Mouse (Mus musculus): ENCODE results near the gene Best1. TPM values are rescaled to one million over a fixed set of nuclear protein-coding genes. Genes with fewer than 3 reads are reported as not detected.

Best1 gene
- polyA plus RNA-seq, 1 experiment from 2014 or later, result 0.36 TPM

DNA sequence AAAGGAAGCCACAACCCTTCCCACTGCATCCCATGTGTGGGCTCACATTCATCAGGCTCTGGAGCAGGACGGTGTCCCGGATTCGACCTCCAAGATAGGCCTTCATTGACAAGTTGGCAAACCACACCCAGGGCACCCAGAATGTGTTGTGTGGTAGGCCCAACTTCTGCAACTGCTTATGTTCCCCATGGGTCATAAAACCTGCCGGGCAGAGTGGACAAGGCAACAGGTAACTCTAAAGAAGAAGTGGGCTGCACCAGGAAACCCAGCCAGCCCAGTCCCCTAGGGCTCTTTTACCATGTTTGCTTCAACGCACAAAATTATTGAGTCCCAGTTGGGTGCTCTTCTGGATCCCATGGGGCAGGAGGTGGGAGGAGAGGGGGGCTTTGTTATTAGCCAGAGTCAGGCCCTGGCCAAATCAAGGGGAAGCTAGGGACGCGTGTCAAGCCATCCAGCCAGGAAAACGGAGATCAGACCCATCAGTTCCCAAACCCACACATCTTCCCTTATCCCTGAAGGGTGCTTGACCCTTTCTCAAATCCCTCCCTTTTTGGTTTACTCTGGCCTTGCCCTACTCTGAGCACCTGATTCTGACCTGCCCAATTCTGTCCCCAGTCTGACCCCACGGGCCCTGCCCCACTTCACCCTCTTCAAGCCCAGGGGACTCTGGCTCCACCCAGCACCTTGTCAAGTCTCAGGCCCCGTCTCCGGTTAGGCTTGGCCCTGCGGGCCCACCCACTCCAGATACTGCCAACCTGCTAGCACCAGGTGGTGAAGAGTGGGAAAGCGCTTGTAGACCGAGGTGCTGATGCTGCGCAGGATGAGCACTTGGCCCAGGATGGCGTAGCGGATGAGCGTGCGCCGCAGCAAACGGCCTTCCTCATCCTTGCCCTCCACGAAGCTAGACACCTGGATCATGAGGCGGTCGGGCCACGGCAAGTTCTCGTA lies 9.1 kb downstream of the Best1 start:
- Histone ChIP-seq H3K9ac (ENCODE audit: low read length) (0 out of 2 replicates have a peak overlapping the region, but pooled peaks have one; percentile 13), H3K4me1 (replicated peaks; ENCODE audit: control insufficient read depth, insufficient read depth) (no peaks in the 10 kb centered on the region), H3K4me3 (ENCODE audit: low read depth, low read length) (no peak overlapping the region; the same call in 1 of the 2 replicates), H3K27ac (replicated peaks) (0 out of 2 replicates have a peak overlapping the region, but pooled peaks have one; percentile 8), H3K36me3 (ENCODE audit: control insufficient read depth, insufficient read depth, low read length) (no peaks in the 10 kb centered on the region), H3K9me3 (ENCODE audit: control insufficient read depth, low read length) (no peaks in the 10 kb centered on the region), H3K4me2 (replicated peaks; ENCODE audit: low read depth) (peak overlapping the region; percentile 43), H3K27me3 (ENCODE audit: control insufficient read depth, insufficient read depth, low read length) (no peaks in the 10 kb centered on the region)
- WGBS, result 51% methylated on average over 26 of the region's 26 CpGs
- no peak for TF ChIP-seq CTCF (IDR thresholded peaks at IDR 0.05; ENCODE audit: low read depth)
- no peak for TF ChIP-seq EP300 (optimal IDR thresholded peaks at IDR 0.05)
- ATAC-seq (ENCODE audit: low FRiP score, low TSS enrichment) (no peak; the same call in 1 of the 2 replicates), DNase-seq (ENCODE audit: low spot score) (no peak)

DNA sequence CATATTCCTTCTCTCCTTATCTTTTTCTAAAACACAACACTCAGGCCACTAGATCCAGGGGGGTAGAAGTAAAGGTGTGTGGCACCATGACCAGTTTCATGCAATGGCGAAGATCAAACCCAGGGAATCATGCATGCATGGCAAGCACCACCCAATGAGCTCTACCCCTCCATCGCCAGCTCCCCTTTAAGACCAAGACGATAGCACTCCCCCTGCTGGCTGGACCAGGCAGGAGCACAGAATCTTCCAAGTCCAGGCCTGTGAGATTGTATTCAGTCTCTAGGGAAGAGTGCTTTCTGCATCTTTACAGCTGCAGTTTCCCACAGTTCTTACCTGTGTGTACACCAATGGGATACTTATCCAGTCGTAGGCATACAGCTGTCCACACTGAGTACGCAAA lies 10.1 kb downstream of the Best1 start:
- ATAC-seq (ENCODE audit: low FRiP score, low TSS enrichment), result 0 out of 2 replicates have a peak, but pooled peaks have one; percentile 4
- TF ChIP-seq CTCF (IDR thresholded peaks at IDR 0.05; ENCODE audit: low read depth) (peak; percentile 92), EP300 (optimal IDR thresholded peaks at IDR 0.05) (no peak)
- 23% methylated on average over 5 of the region's 5 CpGs for WGBS
- H3K9me3 ChIP-seq (ENCODE audit: control insufficient read depth, low read length), result no peaks in the 10 kb centered on the region
- H3K36me3 ChIP-seq (ENCODE audit: control insufficient read depth, insufficient read depth, low read length), result no peaks in the 10 kb centered on the region
- no peak overlapping the region for H3K27ac ChIP-seq (replicated peaks)
- peak; percentile 86 for DNase-seq (ENCODE audit: low spot score)
- H3K4me1 ChIP-seq (replicated peaks; ENCODE audit: control insufficient read depth, insufficient read depth), result no peaks in the 10 kb centered on the region
- no peak overlapping the region for H3K4me3 ChIP-seq (ENCODE audit: low read depth, low read length)
- no peak overlapping the region for H3K9ac ChIP-seq (ENCODE audit: low read length)
- H3K27me3 ChIP-seq (ENCODE audit: control insufficient read depth, insufficient read depth, low read length), result no peaks in the 10 kb centered on the region
- H3K4me2 ChIP-seq (replicated peaks; ENCODE audit: low read depth), result no peak overlapping the region

DNA sequence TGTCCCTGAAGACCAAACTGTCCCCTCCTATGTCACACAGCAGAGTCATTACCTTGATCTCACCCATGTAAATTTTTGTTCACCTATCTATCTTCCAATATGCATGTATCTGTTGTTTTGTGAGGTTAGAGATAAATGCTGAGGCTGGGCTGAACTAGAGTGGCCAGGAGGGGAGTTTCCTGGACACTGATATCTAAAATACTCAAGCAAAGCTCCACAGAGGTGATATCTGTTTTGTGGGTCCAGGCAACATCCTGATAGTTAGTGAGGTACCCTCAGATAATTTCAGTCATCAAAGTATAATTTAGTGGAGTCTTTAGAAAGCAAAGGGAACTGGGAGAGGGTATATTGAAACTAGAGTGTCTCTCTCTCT lies 11.6 kb downstream of the Best1 start:
- Histone ChIP-seq H3K27ac (replicated peaks) (no peak overlapping the region), H3K9ac (ENCODE audit: low read length) (no peak overlapping the region), H3K9me3 (ENCODE audit: control insufficient read depth, low read length) (no peaks in the 10 kb centered on the region), H3K4me1 (replicated peaks; ENCODE audit: control insufficient read depth, insufficient read depth) (no peaks in the 10 kb centered on the region), H3K27me3 (ENCODE audit: control insufficient read depth, insufficient read depth, low read length) (no peaks in the 10 kb centered on the region), H3K4me2 (replicated peaks; ENCODE audit: low read depth) (no peak overlapping the region), H3K4me3 (ENCODE audit: low read depth, low read length) (no peak overlapping the region), H3K36me3 (ENCODE audit: control insufficient read depth, insufficient read depth, low read length) (peaks cover 5% of the 10 kb centered on the region; the same call in 1 of the 2 replicates)
- ATAC-seq (ENCODE audit: low FRiP score, low TSS enrichment) (no peak), DNase-seq (ENCODE audit: low spot score) (no peak)
- TF ChIP-seq CTCF (IDR thresholded peaks at IDR 0.05; ENCODE audit: low read depth) (no peak), EP300 (optimal IDR thresholded peaks at IDR 0.05) (no peak)

DNA sequence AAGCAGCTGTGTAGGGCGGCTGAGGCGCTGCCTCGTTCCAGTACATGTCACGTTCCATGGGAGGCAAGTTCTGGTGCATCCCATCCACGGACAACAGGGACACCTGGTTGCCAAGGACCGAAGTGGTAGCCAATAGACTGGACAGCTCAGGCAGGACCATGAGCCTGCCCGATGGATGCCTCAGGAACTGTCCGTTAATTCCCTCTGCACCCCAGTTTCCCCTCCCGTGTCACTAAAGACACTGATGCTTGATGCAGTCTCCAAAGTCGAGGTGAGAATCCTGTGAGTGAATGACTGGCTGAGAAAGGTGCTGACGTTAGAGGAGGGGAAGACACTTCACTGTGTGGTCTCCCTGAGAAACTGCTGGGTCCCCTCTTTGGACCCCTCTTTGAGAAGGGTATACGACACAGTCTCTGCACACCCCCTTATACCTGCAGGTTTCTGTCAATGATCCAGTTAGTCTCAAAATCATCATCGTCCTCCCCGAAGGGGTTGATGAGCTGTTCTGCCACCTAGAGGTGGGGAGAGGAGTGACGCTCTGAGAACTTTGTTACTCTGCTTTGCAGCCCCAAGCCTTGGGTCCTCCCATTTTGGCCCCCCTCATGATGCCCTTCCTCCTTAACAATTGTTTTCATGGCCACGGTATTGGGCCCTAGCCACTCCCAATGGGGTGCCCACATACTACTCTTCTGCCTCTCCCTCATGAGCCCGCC lies 12.1 kb downstream of the Best1 start:
- peak; percentile 82 for TF ChIP-seq CTCF (IDR thresholded peaks at IDR 0.05; ENCODE audit: low read depth)
- TF ChIP-seq EP300 (optimal IDR thresholded peaks at IDR 0.05), result no peak
- WGBS, result 58% methylated on average over 17 of the region's 17 CpGs
- no peak overlapping the region for H3K27ac ChIP-seq (replicated peaks)
- H3K4me1 ChIP-seq (replicated peaks; ENCODE audit: control insufficient read depth, insufficient read depth), result no peaks in the 10 kb centered on the region
- ATAC-seq (ENCODE audit: low FRiP score, low TSS enrichment) (no peak), DNase-seq (ENCODE audit: low spot score) (no peak)
- peaks cover 8% of the 10 kb centered on the region; the same call in 1 of the 2 replicates for H3K36me3 ChIP-seq (ENCODE audit: control insufficient read depth, insufficient read depth, low read length)
- H3K27me3 ChIP-seq (ENCODE audit: control insufficient read depth, insufficient read depth, low read length), result no peaks in the 10 kb centered on the region
- no peak overlapping the region for H3K4me3 ChIP-seq (ENCODE audit: low read depth, low read length)
- H3K4me2 ChIP-seq (replicated peaks; ENCODE audit: low read depth), result no peak overlapping the region
- no peaks in the 10 kb centered on the region for H3K9me3 ChIP-seq (ENCODE audit: control insufficient read depth, low read length)
- no peak overlapping the region for H3K9ac ChIP-seq (ENCODE audit: low read length)

DNA sequence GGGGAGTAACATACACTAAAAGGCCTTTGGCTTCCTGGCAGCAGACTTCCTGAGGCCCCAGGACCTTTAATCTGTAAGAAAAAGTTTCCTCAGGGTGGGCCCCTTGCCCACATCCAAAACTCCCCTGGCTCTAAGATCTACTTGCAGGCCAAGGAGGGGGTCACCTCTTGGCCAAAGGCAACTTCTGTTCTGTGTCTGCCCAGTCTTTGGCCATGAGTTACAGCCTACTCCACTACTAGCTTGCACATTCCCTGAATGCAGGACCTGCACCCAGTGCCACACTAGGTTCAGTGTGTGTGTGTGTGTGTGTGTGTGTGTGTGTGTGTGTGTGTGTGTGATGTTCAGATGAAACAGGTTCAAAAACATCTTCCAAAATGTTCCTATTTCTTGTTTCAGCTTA lies 13.8 kb downstream of the Best1 start:
- Histone ChIP-seq H3K27ac (replicated peaks) (no peak overlapping the region), H3K36me3 (ENCODE audit: control insufficient read depth, insufficient read depth, low read length) (peaks cover 8% of the 10 kb centered on the region; the same call in 1 of the 2 replicates), H3K4me2 (replicated peaks; ENCODE audit: low read depth) (no peak overlapping the region), H3K9ac (ENCODE audit: low read length) (no peak overlapping the region), H3K9me3 (ENCODE audit: control insufficient read depth, low read length) (no peaks in the 10 kb centered on the region), H3K4me1 (replicated peaks; ENCODE audit: control insufficient read depth, insufficient read depth) (no peaks in the 10 kb centered on the region), H3K27me3 (ENCODE audit: control insufficient read depth, insufficient read depth, low read length) (no peaks in the 10 kb centered on the region), H3K4me3 (ENCODE audit: low read depth, low read length) (no peak overlapping the region)
- DNase-seq (ENCODE audit: low spot score), result no peak
- TF ChIP-seq CTCF (IDR thresholded peaks at IDR 0.05; ENCODE audit: low read depth), result no peak
- ATAC-seq (ENCODE audit: low FRiP score, low TSS enrichment), result no peak
